Comparison of ENCODE assay signal across 8 mouse cellular contexts in the genomic region with DNA sequence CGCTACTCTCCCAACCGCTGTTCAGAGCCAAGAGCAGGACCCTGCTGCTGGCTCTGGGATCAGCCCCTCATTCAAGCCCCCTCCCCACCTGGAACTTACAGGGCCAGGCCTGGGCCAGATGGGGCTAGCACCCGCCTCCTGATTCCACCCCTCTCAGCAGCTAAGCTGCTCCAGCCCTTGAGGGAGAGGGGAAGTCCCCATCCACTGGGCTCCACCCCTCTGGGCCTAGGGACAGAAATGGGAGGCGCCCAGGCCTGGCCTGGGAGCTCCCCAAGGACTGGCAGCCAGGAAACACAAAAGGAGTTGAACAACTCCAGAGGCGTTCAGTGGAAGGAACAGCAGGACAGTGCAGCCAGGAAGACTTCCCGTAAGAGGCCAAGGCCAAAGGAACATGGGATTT. TPM values are rescaled to one million over a fixed set of nuclear protein-coding genes. Genes with fewer than 3 reads are reported as not detected.
A peak's percentile ranks its signal among the peaks of the same experiment; 100 is the strongest.
DNase-seq lines count a peak whose midpoint lies in the region; ATAC-seq and TF ChIP-seq lines count a peak whose summit lies in the region.

No protein-coding gene starts in this region.

- 50% methylated on average over 5 of the region's 6 CpGs for WGBS in cerebellum, adult 2 months
- 11% methylated on average over 6 of the region's 6 CpGs for WGBS in hindbrain, embryonic 10.5 days

- no peaks in the 10 kb centered on the region for H3K9me3 ChIP-seq in hindbrain, embryonic 10.5 days

- TF ChIP-seq CTCF in cerebellum, adult 2 months (IDR thresholded peaks at IDR 0.05; ENCODE audit: borderline replicate concordance, insufficient read depth, low read depth, low read length), result no peak

- TF ChIP-seq POLR2A in cerebellum, adult 2 months (IDR thresholded peaks at IDR 0.05; ENCODE audit: borderline replicate concordance, insufficient read depth, low read length), result no peak

- H3K36me3 ChIP-seq in hindbrain, embryonic 10.5 days, result no peaks in the 10 kb centered on the region

- no peak overlapping the region for H3K27ac ChIP-seq in cerebellum, adult 2 months (ENCODE audit: insufficient read depth, low read length)
- peak overlapping the region; percentile 84 for H3K27ac ChIP-seq in hindbrain, embryonic 10.5 days

- no peaks in the 10 kb centered on the region; the same call in 1 of the 2 replicates for H3K27me3 ChIP-seq in cerebellum, adult 2 months (ENCODE audit: control insufficient read depth, insufficient read depth, low read length)
- peaks cover 96% of the 10 kb centered on the region for H3K27me3 ChIP-seq in hindbrain, embryonic 10.5 days (ENCODE audit: insufficient read depth, poor library complexity, severe bottlenecking)

- H3K4me1 ChIP-seq in cerebellum, adult 2 months (ENCODE audit: control insufficient read depth, insufficient read depth, low read length), result peaks cover 6% of the 10 kb centered on the region
- peaks cover 65% of the 10 kb centered on the region for H3K4me1 ChIP-seq in hindbrain, embryonic 10.5 days (replicated peaks)

- H3K4me3 ChIP-seq in cerebellum, adult 2 months (replicated peaks; ENCODE audit: insufficient read depth, low read depth, low read length), result no peak overlapping the region
- H3K4me3 ChIP-seq in hindbrain, embryonic 10.5 days, result peak overlapping the region; percentile 58

- DNase-seq in cerebellum, adult 2 months, result peak; percentile 39 to 55
- DNase-seq in brain, adult 2 months (ENCODE audit: low read depth, low spot score), result peak; percentile 87
- DNase-seq in frontal cortex, postnatal 10 days (ENCODE audit: low spot score in 2 of 2), result peak; percentile 71 to 76
- peak; percentile 55 for DNase-seq in hindbrain, embryonic 10.5 days (ENCODE audit: low spot score)
- peak; percentile 84 for DNase-seq in layer of hippocampus, adult 9-11 months
- peak; percentile 93 for DNase-seq in lung, postnatal 36 days
- peak; percentile 88 for DNase-seq in skeletal muscle tissue, adult 2 months (ENCODE audit: low read depth, low spot score)

- no peak for ATAC-seq in cerebellum, adult (ENCODE audit: insufficient number of reproducible peaks, low FRiP score, low TSS enrichment)

RNA-seq across cellular contexts. Expression of a gene that starts 4.0 kb away (rescaled TPM):
- 1.9 and 2.0 TPM in 2 replicates for polyA plus RNA-seq in cerebellum, adult 2 months (2012; rRNA removed)
- 0.20 and 0.25 TPM in 2 replicates for polyA plus RNA-seq in hindbrain, embryonic 10.5 days (2016; fragmentation: Nextera tagmentation; extraction: Ambion mirVana)
